Mouse (Mus musculus): ENCODE measurements around the gene Tma7.

GRCm38 (mm10) chr9:109111101-109111500 lies 28.7 kb upstream of the Tma7 start:
- TF ChIP-seq CTCF (IDR thresholded peaks at IDR 0.05; ENCODE audit: insufficient read depth, low read depth, low read length) = no peak
- TF ChIP-seq POLR2A (IDR thresholded peaks at IDR 0.05; ENCODE audit: insufficient read depth, low read depth, low read length) = no peak
